Mouse (Mus musculus): ENCODE results near the gene Slc37a3.

- no peak for TF ChIP-seq POLR2A (IDR thresholded peaks at IDR 0.05; ENCODE audit: borderline replicate concordance, control insufficient read depth, low read depth, low read length)
- no peak for TF ChIP-seq CTCF (IDR thresholded peaks at IDR 0.05; ENCODE audit: control insufficient read depth, insufficient read depth, low read length)
Observed at GRCm38 (mm10) chr6:39311786-39312185, 65.7 kb downstream of the Slc37a3 start.
